Mouse (Mus musculus): ENCODE results near the gene Psmc3ip.

The Psmc3ip gene

DNA sequence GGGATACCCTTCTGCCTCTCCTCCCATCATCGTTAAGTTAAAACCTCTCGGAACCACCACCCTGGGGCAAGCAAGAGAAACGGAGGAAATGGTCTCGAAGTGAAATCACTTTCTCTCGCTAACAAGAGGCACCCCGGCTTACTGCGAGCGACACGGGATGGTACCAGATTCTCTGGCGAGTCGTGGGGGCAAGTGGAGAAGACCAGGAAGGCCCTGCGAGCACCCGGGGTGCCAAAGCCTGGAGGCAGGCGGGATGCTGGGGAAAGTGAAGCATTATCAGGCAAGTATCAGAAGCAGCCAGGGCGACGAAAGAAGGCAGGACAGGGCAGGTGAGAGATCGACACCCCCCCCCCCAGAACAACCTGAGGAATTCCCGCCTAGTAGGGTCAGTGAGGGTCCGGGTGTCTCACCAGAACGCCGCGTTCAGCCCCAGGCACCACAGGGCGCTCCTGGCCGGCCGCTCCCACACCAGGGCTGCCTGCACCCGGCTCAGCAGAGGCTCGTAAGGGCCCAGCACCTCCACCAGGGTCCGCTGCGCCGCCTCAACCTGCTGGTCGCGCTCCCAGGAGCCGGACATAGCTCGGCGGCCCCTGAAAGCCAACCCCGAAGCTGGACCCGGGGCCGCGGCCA lies 24.0 kb upstream of the Psmc3ip start:
- DNase-seq (ENCODE audit: low spot score in 2 of 2) = peak in 1 of 2 experiments; percentile 30

DNA sequence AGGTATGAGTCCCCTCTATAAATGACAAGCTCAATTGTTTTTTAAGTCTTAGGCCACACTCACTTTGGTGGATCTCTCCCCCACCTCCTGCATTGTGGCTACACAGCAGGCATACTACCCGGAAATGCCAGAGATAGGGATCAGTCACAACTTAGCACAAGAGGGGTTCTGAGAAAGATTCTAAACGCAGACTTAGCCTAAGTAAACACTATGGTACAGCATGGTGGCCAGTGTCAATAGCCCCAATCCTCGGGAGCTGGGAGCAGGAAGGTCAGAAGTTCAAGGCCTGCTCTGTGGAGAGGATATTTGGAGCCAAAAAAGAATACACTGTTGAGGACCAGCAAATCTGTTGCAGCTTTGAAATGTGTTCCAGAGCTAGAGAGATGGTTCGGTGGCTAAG lies 22.9 kb upstream of the Psmc3ip start:
- no peak for DNase-seq (ENCODE audit: low spot score in 2 of 2)

DNA sequence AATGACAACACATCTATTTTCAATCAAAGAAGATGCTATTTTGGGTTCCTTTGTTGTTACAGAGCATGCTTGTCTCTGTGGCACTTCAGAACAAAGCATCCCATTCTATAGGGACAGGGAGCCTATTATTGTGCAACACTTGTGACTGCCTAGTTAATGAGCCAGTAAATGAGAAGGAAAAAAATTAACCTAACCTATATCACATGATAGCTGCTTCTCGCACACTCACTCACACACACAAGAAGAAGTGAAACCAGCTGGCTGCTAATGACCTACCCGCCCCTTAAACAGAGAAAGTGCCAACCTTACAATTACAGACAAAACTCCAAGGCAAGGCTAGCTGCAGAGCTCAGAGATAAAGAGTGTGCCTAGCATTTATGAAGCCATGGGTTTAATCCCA lies 20.3 kb upstream of the Psmc3ip start:
- peak; percentile 70 to 78 for DNase-seq (ENCODE audit: low spot score in 2 of 2)

DNA sequence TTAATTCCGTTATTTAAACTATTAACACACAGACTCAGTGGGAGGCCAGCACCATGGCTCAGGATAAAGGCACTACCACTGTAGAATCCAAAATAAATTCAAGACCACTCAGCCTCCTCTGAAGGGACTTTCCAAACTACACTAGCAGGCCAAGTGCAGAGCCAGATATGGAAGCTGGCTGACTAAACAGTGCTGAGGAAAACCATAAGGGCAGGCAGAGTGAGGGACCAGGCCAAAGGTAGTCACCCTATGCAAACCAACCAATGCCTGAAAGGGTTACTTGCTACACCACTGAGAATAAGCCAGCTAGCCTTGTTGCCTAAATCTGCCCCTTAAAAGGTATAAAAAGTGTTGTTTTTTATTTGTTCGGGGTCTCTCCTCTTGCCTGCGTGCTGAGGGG lies 16.9 kb upstream of the Psmc3ip start:
- no peak for DNase-seq (ENCODE audit: low spot score in 2 of 2)

DNA sequence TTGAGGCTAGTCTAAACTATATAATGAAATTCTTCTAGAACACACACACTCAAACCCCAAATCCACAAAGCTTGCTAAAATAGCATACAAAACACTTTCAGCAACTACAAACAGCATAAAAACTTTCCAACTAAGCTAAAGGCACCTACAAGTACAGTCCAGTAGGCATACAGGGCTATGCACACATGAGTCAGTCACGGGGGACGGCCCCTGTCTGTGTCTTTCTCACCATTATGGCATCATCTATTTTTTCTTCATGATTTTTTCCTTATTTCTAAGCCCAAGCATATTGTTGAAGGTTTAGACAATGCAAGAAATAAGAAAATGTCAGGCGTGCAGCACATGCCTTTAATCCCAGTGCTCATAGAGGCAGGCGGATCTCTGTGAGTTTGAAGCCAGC lies 15.9 kb upstream of the Psmc3ip start:
- DNase-seq (ENCODE audit: low spot score in 2 of 2) = no peak

DNA sequence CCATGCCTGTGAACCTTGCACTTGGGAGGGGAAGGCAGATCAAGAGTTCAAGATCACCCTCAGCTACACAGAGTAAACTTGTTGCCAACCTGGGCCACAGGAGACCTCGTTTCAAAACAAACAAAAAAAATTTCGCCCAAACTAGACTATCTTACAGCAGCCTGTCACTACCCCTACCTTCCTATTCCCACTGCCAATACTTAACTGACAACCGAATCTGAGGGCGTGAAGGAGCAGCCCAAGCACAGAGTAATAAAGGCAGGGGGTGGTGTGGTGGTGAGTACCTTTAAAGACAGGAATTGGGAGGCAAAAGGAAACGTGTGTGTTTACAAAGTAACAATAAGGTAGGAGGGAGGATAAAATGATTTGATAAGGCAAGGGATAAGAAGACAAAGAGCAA lies 15.5 kb upstream of the Psmc3ip start:
- DNase-seq (ENCODE audit: low spot score in 2 of 2) = no peak

DNA sequence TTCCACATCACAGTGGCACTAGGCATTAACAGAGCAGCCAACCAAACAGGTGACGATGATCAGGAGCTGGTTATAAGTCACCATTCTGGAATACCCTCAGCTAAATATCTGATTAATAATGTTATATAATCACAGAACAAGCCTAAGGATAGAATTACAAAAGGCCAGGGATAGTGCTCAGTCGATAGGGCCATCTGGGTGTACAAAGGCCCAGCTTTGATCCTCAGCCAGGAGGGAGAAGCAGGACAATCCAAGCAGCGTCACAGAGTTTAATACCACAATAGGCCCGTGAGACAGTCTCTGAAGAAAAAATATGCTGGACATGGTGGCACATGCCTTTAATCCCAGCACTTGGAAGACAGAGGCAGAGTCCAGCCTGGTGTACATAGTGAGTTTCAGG lies 14.1 kb upstream of the Psmc3ip start:
- no peak for DNase-seq (ENCODE audit: low spot score in 2 of 2)

DNA sequence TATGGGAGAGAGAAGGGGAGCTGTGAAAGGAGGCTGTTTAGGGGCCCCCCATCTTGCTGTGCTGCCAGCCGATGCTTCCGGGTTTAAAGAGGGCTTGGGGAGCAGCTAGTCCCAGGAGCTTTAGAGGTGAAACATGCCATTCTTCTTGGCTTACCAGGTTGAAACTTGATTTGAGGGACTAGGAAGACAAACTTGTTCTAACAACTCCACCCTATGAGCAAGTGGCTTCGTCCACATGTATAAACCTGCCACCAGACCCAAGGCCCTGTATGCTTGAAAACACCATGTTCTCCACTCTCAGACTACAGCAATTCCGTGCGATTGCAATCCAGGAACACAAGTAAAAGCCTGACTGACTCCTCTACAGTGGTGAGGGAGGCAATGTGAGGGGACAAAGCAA lies 7.8 kb upstream of the Psmc3ip start:
- DNase-seq (ENCODE audit: low spot score in 2 of 2) = no peak

DNA sequence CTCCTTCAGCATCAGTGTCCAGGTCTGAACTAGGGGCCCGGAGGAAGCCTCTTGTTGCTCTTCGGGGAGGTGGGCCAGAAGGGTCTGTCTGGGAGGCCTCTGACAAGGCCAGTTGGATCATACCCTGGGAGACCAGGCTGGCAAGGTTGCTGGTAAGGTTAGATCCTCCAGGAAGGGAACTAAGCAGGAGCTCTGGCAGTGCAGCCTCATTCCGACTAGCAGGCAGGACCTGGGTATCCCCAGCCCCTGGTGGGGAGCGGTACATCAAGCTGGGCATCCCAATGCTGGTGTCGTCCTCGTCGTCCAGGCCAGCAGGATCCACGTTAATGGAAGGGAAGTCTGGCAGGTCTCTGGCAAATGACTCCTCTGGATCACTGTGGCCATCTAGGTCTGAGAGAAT lies 3.0 kb upstream of the Psmc3ip start:
- no peak for DNase-seq (ENCODE audit: low spot score in 2 of 2)

DNA sequence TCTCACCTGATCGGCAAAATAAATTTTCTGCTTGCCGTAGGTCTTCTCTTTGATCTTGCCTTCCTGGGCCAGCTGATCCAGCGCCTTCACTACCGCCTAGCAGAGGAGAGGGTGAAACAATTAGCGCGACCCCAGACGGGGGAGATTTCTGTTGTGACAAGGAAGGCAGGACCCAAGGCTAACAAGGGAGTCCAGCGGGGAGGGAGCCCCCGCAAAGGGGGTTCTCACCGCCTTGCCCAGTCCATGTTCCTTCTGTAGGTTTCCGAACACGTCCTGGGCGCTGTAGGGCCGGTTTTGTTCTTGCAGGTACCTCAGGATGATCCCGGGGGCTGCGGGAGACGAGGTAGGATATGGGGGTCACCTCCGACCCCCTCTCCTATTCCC lies 314 bp downstream of the Psmc3ip start:
- no peak for DNase-seq (ENCODE audit: low spot score in 2 of 2)

DNA sequence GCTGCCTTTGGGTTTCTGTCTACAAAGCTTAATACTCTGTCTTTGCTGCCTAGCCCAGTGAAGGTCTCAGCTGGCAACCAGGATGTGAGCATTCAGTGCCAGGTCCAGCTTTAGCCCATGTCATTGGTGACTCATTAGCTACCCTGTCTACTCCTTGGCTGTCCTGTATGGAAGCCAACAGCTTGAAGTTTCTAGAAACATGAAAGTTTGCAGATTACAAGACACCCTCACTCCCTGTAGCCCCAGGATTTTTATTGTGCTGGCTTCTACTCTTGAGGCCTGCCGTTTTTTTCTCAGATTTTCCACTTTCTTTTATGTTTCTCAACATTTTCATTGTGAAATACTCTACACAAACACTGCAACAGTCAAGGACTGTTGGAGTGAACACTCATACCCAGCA lies 5.3 kb downstream of the Psmc3ip start:
- no peak for DNase-seq (ENCODE audit: low spot score in 2 of 2)

DNA sequence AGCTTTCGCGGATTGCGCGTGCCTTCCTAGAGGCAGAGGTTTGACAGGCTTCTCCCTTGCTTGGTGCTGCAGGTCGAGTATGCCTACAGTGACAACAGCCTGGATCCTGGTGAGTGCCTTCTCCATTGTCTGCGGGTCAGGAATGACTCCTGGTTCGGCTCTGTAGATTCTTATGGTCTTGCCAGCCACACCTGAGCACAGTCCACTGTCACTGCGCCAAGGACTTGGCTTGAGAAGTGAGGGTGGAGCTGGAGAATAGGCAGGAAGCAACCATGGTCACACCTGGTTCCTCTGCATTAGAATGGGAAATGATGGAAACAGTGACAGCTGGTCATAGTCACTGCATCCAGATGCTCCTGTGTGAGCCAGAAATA lies 7.6 kb downstream of the Psmc3ip start:
- no peak for DNase-seq (ENCODE audit: low spot score in 2 of 2)

DNA sequence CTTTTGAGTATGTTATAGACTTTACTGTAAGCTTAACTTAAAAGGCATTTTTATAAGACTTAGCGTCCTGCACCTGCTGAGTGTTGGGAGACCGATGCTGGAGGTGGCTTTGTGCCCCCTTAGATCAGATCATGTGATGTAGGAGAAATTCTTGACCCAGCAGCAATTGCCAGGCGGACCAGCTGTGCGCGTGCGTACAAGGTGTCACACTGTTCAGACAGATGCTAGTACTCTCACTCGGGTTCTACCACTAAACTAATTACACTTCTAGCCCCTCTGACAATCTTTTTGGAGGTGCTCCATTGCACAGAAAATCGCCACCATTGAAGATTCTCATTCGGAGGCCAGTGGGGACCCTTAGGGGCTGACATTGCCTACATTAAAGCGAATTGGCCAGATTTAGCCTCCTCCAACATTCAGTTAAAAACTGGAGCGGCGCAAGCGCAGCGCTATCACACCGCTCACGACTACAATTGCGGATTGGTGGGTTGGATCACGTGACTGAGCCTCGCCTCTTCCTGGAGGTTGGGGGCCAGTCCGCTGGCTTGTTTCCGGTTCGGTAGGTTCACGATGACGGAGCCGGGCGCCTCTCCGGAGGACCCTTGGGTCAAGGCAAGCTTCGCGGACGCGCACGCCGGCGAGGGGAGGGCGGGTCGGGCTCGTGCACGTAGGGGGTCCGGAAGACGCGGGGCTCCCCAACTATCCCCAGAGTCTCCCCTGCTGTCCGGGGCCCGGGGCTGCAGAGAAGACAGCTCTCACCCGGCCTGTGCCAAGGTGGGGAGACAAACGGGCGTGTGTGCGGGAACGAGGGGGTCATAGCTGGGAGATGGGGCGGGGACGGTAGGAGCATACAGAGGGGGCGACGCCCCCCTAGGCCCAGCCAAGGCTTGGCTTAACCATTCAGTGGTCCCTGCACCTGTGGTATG lies 8.2 kb downstream of the Psmc3ip start, which contains the start of gene Mlx:
TSS of gene Mlx (plus strand) at position 522 of the 926 bp plus-strand sequence.
- peak; percentile 91 to 92 for DNase-seq (ENCODE audit: low spot score in 2 of 2)

DNA sequence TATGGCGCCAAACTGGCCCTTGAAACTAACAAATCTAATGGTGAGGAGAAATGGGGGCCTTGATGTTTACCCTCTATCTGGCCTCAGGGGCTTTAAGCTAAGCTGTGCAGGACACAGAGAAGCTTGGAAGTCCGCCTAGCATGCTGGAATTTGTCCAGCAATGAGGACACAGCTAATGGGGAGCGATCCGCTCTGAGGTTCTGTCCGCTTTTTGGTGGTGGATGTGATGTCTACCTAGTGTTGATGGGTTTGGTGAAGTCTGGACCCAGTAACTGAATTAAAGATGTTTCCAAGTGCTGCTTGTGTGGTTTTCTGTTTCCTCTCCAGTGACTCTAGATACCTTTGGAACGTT lies 8.9 kb downstream of the Psmc3ip start:
- no peak for DNase-seq (ENCODE audit: low spot score in 2 of 2)

DNA sequence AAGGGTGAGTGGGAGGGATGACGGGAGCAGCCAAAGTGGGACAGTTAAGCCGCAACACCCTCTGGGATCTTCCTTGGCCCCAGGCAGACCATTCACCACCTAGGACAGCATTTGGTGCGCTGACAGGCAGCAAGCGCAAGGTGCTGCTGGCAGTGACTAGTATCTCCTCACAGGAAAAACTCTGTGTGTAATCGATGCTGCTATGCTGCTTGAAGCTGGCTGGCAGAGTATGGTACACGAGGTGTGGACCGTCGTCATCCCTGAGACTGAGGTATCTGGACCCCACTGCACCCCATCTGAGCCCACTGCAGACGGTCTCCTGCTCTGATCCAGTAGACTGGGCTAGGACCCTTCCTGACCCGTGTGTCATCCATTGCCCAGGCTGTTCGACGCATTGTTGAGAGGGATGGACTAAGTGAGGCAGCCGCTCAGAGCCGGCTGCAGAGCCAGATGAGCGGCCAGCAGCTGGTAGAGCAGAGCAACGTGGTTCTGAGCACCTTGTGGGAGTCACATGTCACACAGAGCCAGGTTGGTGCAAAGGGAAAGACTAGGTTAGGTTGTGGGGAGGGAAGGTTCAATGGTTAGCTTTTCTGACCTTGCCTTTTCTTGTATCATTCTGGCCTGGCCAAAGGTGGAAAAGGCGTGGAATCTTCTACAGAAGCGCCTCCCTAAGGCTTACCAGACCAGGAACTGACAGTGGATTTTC lies 9.5 kb downstream of the Psmc3ip start:
- no peak for DNase-seq (ENCODE audit: low spot score in 2 of 2)

DNA sequence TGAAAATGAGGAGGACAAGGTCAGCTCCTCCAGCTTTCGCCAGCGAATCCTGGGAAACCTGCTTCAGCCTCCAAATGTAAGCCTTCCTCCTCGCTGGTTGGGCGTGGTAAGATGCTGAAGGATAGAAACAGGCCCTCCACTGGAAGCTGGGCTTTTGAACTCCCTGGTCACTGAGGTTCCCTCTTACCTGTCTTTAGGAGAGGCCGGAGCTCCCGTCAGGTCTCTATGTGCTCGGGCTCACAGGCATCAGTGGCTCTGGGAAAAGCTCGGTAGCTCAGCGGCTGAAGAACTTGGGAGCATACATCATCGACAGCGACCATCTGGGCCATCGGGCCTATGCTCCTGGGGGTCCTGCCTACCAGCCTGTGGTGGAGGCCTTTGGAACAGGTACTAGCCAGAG lies 10.4 kb downstream of the Psmc3ip start:
- no peak for DNase-seq (ENCODE audit: low spot score in 2 of 2)

DNA sequence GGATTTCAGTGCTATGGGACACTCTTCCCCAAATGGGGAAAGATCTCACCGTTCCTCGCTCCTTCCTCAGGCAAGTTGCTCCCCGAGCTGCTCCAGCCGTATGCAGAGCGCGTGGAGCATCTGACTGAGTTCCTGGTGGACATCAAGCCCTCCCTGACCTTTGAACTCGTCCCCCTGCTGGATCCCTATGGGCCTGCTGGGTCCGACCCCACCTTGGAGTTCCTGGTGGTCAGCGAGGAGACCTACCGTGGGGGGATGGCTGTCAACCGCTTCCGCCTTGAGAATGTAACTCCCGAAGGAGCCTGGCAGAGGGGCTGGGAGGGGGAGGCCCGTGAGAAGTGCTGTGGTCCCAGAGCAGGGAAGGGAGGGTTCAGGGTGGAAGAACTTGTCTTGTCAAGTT lies 11.0 kb downstream of the Psmc3ip start:
- DNase-seq (ENCODE audit: low spot score in 2 of 2) = no peak

DNA sequence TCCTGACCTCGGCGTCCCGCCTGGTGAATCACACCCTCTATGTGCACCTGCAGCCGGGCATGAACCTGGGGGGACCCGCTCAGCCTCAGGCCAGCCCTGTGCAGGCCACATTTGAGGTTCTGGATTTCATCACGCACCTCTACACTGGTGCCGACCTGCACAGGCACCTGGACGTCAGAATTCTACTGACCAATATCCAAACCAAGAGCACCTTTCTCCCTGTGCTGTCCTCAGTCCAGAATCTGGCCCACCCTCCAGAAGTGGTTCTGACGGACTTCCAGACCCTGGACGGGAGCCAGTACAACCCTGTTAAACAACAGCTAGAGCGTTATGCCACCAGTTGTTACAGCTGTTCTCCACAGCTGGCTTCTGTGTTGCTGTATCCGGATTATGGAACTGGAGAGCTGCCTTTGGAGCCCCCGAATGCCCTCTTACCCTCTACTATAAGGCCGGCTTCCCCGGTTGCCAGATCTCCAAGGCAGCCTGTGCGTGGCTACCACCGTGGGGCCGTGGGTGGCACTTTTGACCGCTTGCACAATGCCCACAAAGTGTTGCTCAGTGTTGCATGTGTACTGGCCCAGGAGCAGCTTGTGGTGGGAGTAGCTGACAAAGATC lies 12.0 kb downstream of the Psmc3ip start:
- DNase-seq (ENCODE audit: low spot score in 2 of 2) = no peak

DNA sequence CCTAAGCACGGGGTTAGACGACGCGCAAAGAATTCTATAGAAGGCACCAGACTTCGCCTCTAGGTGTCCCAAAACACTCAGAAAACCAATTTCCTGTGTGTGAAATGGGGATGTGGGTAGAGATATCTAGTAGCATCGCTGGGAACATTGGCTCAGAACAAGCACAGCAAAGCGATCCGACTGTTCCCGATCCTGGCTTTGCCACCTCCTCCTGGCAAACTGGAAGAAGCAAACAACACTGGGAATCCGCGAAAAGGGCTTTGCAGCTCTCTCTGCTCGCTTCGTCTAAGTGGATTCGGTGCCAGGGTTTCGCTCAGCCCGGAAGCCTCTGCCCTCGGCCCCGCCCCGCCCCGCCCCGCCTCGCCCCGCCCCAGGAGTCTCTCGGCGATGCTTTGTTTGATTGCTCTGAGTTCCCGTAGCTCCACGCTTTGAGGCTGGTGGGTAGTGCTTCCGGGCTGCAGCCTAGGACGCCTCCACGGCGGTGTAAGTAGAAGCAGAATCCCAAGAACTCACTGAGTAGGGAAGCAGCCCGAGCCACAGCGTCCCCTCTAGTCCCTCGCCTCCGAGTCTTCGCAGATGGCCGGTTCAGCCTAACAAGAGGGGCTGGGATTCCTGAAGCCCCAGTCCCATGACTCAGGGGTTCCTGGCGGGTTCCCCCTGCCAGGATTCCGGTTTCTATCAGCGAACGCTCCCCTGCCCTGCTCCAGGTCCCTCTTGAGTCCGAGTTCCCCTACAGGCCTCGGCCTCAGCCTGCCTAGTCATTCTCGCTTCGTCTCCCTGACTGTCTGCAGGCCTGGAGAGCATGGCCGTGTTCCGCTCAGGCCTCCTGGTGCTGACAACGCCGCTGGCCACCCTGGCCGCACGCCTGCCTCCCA lies 12.8 kb downstream of the Psmc3ip start, which contains the start of gene Coasy:
TSS of gene Coasy (plus strand) at position 358 of the 875 bp plus-strand sequence.
- DNase-seq (ENCODE audit: low spot score in 2 of 2) = peak; percentile 81 to 83

DNA sequence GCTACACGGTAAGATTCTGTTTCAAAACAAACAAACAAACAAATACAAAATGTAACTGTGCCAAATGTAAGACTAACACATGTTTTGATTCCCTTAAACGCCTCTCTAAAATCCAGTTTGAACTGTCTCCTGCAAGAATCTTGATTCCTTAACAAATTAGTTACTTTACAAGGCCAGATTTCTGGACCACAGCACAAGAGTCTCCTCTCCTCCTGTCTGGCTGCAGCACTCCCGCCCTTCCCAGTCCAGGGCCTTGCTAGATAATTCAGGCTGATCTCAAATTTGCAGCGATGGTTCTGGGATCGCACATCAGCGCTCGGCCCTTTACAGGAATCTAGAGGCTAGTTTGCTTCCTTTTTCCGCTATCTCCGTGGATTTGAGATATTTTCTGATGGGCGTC lies 13.6 kb downstream of the Psmc3ip start:
- no peak for DNase-seq (ENCODE audit: low spot score in 2 of 2)

DNA sequence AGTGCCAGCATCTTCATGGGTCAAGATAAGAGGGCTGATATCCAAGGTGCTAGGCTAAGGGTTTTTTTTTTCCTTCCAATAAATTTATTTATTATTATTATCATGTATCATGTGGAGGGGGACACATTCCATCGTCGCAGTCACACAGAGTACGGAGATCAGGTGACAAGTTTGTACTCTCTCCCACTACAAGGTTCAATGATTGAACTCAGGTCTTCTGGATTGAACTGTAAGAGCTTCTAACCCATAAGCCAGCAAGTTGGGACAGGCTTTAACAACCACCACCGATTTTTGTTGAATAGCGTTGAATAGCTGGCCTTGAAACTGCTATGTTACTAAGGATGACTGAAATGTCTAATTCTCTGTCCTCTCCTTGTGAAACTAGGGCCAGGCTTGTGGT lies 14.8 kb downstream of the Psmc3ip start:
- no peak for DNase-seq (ENCODE audit: low spot score in 2 of 2)
